Mouse (Mus musculus) hindbrain, embryonic 15.5 days (tissue): ENCODE measurements around the gene Akap10. TPM values are rescaled to one million over a fixed set of nuclear protein-coding genes. Genes with fewer than 3 reads are reported as not detected.

Source experiments
- ATAC-seq: fragments of 200-750 bp; cut with Nextera tagmentation; 2 replicates; pipeline ENCODE4 v1.8.0; 2017; ENCODE audit warnings: low read depth, moderate number of reproducible peaks, moderate TSS enrichment; ENCODE audit not compliant: low FRiP score
- H3K27ac ChIP-seq: fragments of 300-500 bp; sonication (generic); replicated peaks from 2 replicates; pipeline ENCODE4 v1.5.1; 2015; ENCODE audit warnings: mild to moderate bottlenecking, inconsistent platforms
- H3K27me3 ChIP-seq: fragments of 300-500 bp; sonication (generic); 2 replicates; pipeline ENCODE4 v1.6.1; 2015; ENCODE audit warnings: control low read depth, inconsistent platforms
- H3K36me3 ChIP-seq: fragments of 300-500 bp; sonication (generic); 2 replicates; pipeline ENCODE4 v1.6.1; 2015; ENCODE audit warnings: control low read depth, inconsistent platforms
- H3K4me1 ChIP-seq: fragments of 300-500 bp; sonication (generic); replicated peaks from 2 replicates; pipeline ENCODE4 v1.6.1; 2015; ENCODE audit warnings: control low read depth, inconsistent platforms
- H3K4me2 ChIP-seq: fragments of 300-500 bp; sonication (generic); 2 replicates; pipeline ENCODE4 v1.6.1; 2015; ENCODE audit warnings: moderate library complexity, mild to moderate bottlenecking, inconsistent platforms
- H3K4me3 ChIP-seq: fragments of 300-500 bp; sonication (generic); 2 replicates; pipeline ENCODE4 v1.5.1; 2015; ENCODE audit warnings: mild to moderate bottlenecking, inconsistent platforms
- H3K9ac ChIP-seq: fragments of 300-500 bp; sonication (generic); 2 replicates; pipeline ENCODE4 v1.6.1; 2015; ENCODE audit warnings: inconsistent platforms
- H3K9me3 ChIP-seq: fragments of 300-500 bp; sonication (generic); 2 replicates; pipeline ENCODE4 v1.6.1; 2016; ENCODE audit warnings: control low read depth, inconsistent platforms
- WGBS: fragments of 180-500 bp; shearing (Covaris S2); methylation state at CpG from one replicate; pipeline ENCODE4 v1.1.7; 2015; 5-methylcytosine and 5-hydroxymethylcytosine counted together
- polyA plus RNA-seq: library from polyadenylated mRNA; unstranded; fragments of >200 nt; fragmentation: Nextera tagmentation; extraction: Ambion mirVana; gene quantifications from 2 replicates; pipeline ENCODE4 v1.2.1, GENCODE M21; 2015

The Akap10 gene
- polyA plus RNA-seq, 1 experiment from 2014 or later: 12.9 TPM

DNA sequence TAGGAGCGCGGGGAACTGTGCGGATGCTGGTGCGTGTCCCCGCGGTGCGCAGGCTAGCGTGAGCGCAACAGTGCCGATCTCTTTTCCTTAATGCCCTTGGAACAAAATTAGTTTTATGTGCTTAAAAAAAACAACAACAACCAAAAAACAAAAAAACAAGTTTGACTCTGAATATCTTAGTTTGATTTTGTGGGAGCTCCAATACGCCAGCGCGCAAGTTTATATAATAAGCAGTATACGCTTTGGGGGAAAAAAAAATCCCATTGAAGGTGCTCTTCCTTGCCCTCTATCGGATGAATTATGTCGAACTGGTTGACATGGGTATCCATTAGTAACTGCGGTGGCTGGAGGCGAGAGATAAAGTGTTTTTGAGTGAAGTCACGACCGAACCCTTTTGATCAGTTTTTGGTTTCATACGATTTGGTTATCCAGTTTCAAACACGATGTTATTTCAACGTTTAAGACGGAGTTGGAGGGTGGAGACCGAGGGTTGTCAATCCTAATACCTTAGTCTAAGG, 27.3 kb upstream of the Akap10 start:
- peaks cover 6% of the 10 kb centered on the region; the same call in 1 of the 2 replicates for H3K27me3 ChIP-seq
- H3K4me1 ChIP-seq: 0 out of 2 replicates have a peak, but pooled peaks cover 3% of the 10 kb centered on the region
- H3K27ac ChIP-seq: no peak overlapping the region
- no peaks in the 10 kb centered on the region for H3K9me3 ChIP-seq
- H3K4me3 ChIP-seq: peak overlapping the region; percentile 75
- H3K9ac ChIP-seq: peak overlapping the region; percentile 51
- H3K4me2 ChIP-seq: peak overlapping the region; percentile 99
- WGBS: 5% methylated on average over 25 of the region's 25 CpGs
- H3K36me3 ChIP-seq: no peaks in the 10 kb centered on the region
- no peak; the same call in 1 of the 2 replicates for ATAC-seq

DNA sequence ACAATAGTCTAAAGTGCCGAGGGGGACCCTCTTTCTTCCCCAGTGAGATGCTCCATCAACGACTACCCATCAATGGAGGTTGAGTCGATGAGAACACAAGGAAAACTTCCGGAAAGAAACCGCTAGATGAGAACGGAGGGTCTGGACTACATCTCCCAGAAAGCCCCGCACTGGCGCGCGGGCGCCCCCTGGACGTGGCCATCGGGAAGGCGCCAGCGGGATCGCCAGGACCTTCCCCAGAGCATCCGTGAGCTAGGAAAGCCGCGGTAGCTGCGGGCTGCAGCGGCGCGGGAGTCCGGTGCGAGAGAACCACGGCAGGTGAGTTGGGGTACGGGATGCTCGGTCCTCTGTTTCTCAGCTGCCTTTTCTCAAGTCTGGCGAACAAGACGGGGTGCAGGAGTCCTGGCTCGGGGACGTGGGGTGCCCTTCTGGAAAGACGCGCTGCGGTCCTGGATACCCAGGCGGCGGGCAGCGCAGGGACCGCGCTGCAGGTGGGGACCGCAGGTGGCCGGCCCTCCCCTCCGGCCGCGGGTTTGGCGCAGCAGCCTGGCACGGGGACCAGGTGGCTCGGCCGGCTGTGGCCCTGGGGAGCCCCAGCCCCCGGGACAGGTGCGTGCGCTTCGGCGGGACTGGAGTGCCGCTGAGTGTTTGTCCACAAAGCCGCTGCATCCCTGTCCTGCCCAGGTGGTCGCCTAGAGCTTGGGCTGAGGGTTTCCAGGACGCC, 26.7 kb upstream of the Akap10 start, which contains the start of gene Specc1:
Specc1 (plus strand) TSS at position 192 of the 724 bp plus-strand sequence.
- under 1% methylated on average over 58 of the region's 58 CpGs for WGBS
- peak; percentile 93 for ATAC-seq
- H3K9ac ChIP-seq: peak within 1 kb of the TSS; percentile 51

GRCm38 (mm10) chr11:61955951-61956350, 25.9 kb upstream of the Akap10 start:
- ATAC-seq: no peak
- H3K9ac ChIP-seq: no peak overlapping the region
- no peak overlapping the region for H3K27ac ChIP-seq
- WGBS: 82% methylated on average over 6 of the region's 6 CpGs
- H3K4me3 ChIP-seq: no peak overlapping the region
- H3K27me3 ChIP-seq: peaks cover 6% of the 10 kb centered on the region; the same call in 1 of the 2 replicates
- H3K36me3 ChIP-seq: no peaks in the 10 kb centered on the region
- no peak overlapping the region for H3K4me2 ChIP-seq
- H3K9me3 ChIP-seq: no peaks in the 10 kb centered on the region
- H3K4me1 ChIP-seq: 0 out of 2 replicates have a peak, but pooled peaks cover 3% of the 10 kb centered on the region

More for the DNA sequence above, 26.7 kb upstream of the Akap10 start, which contains the start of gene Specc1:
- Histone ChIP-seq H3K4me2 (peak within 1 kb of the TSS; percentile 99), H3K9me3 (no peaks in the 10 kb centered on the region), H3K4me3 (peak within 1 kb of the TSS; percentile 75), H3K4me1 (0 out of 2 replicates have a peak, but pooled peaks cover 3% of the 10 kb centered on the region), H3K36me3 (no peaks in the 10 kb centered on the region), H3K27ac (no peak within 1 kb of the TSS), H3K27me3 (peaks cover 6% of the 10 kb centered on the region; the same call in 1 of the 2 replicates)

- WGBS: 70% methylated on average over 6 of the region's 6 CpGs
- ATAC-seq: no peak
- H3K9ac ChIP-seq: no peak overlapping the region
- H3K4me1 ChIP-seq: 0 out of 2 replicates have a peak, but pooled peaks cover 3% of the 10 kb centered on the region
- no peak overlapping the region for H3K27ac ChIP-seq
- H3K4me2 ChIP-seq: no peak overlapping the region
- no peaks in the 10 kb centered on the region for H3K36me3 ChIP-seq
- H3K27me3 ChIP-seq: peaks cover 6% of the 10 kb centered on the region; the same call in 1 of the 2 replicates
- no peaks in the 10 kb centered on the region for H3K9me3 ChIP-seq
- no peak overlapping the region for H3K4me3 ChIP-seq
Measured at GRCm38 (mm10) chr11:61955136-61955535, 25.1 kb upstream of the Akap10 start.

DNA sequence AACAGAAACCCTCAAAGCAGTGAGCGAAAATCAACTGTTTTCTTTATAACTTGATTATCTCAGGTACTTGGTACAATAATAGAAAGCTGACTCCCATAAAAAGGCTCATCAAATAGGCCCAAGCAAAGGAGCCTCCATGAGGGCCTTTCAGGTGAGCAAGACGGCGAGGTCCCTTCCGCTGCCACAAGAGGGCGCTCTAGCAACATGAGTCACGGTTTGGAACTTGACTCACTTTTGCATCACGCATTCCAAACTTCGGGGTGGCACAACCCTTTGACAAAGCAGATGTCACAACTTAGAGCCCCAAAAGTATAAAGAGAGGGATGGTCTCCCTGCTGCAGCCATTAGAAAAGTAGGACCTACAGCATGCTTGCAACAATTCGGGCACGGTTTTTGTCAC, 20.6 kb upstream of the Akap10 start:
- 17% methylated on average over 10 of the region's 10 CpGs for WGBS
- Histone ChIP-seq H3K4me1 (no peaks in the 10 kb centered on the region), H3K4me3 (no peak overlapping the region), H3K36me3 (no peaks in the 10 kb centered on the region), H3K9me3 (no peaks in the 10 kb centered on the region), H3K27ac (no peak overlapping the region), H3K27me3 (no peaks in the 10 kb centered on the region), H3K4me2 (no peak overlapping the region), H3K9ac (no peak overlapping the region)
- ATAC-seq: no peak

DNA sequence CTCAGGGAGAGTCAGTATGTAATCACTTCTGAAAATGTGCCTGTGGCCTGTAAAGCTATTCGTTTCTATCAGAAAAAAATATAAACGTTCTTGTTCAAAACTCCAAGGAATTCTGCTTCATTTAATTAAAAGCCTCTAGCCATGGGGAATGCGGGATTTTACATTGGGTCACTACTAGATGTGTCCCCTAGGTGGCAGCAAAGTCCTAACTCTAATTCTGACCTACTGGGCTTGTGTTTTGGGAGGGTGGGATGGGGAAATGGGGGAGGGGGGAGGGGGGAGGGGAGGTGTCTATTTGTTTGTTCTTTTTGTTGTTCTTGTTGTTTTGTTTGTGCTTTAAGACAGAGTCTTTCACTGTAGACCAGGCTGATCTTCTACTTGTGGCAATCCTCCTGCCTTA, 19.3 kb upstream of the Akap10 start:
- H3K4me3 ChIP-seq: no peak overlapping the region
- H3K27ac ChIP-seq: no peak overlapping the region
- H3K36me3 ChIP-seq: no peaks in the 10 kb centered on the region
- no peaks in the 10 kb centered on the region for H3K4me1 ChIP-seq
- WGBS: 1% methylated on average over 3 of the region's 3 CpGs
- no peak overlapping the region for H3K9ac ChIP-seq
- no peak for ATAC-seq
- H3K9me3 ChIP-seq: no peaks in the 10 kb centered on the region
- no peaks in the 10 kb centered on the region for H3K27me3 ChIP-seq
- no peak overlapping the region for H3K4me2 ChIP-seq

DNA sequence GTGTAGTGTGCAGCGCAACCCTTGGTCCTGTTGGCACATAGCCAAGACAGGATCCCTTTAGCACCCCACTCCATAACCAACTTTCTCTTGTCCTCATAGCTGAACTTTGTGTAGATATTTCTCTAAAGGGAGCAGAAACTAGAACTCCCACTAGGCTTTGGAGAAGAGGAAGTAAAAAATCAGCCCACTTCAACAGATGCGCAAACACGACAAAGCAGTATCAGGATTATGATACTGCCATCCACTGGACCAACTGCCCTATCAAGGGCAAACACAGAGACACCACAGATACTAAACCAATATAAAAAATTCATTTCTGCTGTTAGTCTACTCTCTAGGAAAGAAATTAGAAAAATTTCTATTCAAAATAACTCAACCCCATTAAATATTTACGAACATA, 16.6 kb upstream of the Akap10 start:
- Histone ChIP-seq H3K4me1 (no peaks in the 10 kb centered on the region), H3K4me2 (no peak overlapping the region), H3K27me3 (no peaks in the 10 kb centered on the region), H3K4me3 (no peak overlapping the region), H3K36me3 (no peaks in the 10 kb centered on the region), H3K27ac (no peak overlapping the region), H3K9me3 (no peaks in the 10 kb centered on the region), H3K9ac (no peak overlapping the region)
- 92% methylated on average over 4 of the region's 4 CpGs for WGBS
- no peak for ATAC-seq

DNA sequence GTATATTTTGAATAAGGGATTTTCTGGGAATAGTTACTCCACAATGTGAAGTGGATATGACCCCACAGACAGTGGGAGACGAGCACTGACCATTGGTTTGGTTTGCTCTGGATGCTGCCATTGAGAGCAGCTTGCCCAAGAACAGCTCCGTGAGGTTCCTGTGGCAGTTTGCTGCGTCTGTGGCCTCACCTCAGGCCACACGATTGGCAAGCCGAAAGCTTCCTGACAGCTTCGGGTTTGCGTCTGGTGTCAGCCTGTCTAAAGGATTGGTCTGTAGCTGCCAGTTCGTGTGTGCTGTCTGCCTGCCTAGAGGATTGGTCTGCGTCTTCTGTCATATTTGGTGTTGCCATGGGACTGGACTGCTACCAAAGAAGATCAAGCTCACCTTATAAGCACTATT, 14.4 kb upstream of the Akap10 start:
- no peaks in the 10 kb centered on the region for H3K9me3 ChIP-seq
- no peaks in the 10 kb centered on the region for H3K27me3 ChIP-seq
- H3K4me3 ChIP-seq: no peak overlapping the region
- WGBS: 90% methylated on average over 9 of the region's 9 CpGs
- ATAC-seq: no peak
- no peaks in the 10 kb centered on the region for H3K36me3 ChIP-seq
- H3K27ac ChIP-seq: no peak overlapping the region
- no peak overlapping the region for H3K9ac ChIP-seq
- no peaks in the 10 kb centered on the region for H3K4me1 ChIP-seq
- H3K4me2 ChIP-seq: no peak overlapping the region

- H3K4me1 ChIP-seq: no peaks in the 10 kb centered on the region
- H3K4me2 ChIP-seq: no peak overlapping the region
- no peaks in the 10 kb centered on the region for H3K36me3 ChIP-seq
- no peak overlapping the region for H3K4me3 ChIP-seq
- H3K27ac ChIP-seq: no peak overlapping the region
- WGBS: 84% methylated on average over 2 of the region's 2 CpGs
- H3K27me3 ChIP-seq: no peaks in the 10 kb centered on the region
- H3K9ac ChIP-seq: no peak overlapping the region
- ATAC-seq: no peak
- no peaks in the 10 kb centered on the region for H3K9me3 ChIP-seq
Measured at GRCm38 (mm10) chr11:61942903-61943302, 12.9 kb upstream of the Akap10 start.

DNA sequence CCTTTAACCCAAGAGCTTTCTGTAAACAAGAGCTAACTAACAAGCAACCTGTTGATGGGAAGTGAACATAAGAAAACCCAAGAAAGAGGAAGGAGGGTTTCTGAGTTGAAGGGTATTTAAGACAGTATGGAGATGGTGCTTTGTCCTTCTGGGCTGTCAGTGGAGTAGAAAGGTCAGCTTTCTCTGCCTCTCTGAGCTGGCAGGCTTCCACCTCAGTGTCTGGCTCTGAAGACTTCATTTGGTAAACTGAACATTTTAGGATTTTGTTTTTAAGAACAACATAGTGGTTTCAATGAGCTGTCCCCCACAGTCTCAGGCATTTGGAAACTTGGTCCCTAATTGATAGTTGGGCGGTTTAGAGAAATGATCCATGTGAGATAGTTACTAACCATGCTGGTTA, 7.7 kb upstream of the Akap10 start:
- Histone ChIP-seq H3K27ac (no peak overlapping the region), H3K9ac (no peak overlapping the region), H3K4me2 (no peak overlapping the region), H3K36me3 (no peaks in the 10 kb centered on the region), H3K4me1 (no peaks in the 10 kb centered on the region), H3K9me3 (no peaks in the 10 kb centered on the region), H3K4me3 (no peak overlapping the region), H3K27me3 (no peaks in the 10 kb centered on the region)
- 89% methylated on average over 1 of the region's 1 CpGs for WGBS
- no peak for ATAC-seq

- peak overlapping the region; percentile 97 for H3K27ac ChIP-seq
- H3K4me2 ChIP-seq: peak overlapping the region; percentile 62
- H3K4me3 ChIP-seq: peak overlapping the region; percentile 95
- 20% methylated on average over 11 of the region's 11 CpGs for WGBS
- peak; percentile 62 for ATAC-seq
- H3K4me1 ChIP-seq: peaks cover 25% of the 10 kb centered on the region
- H3K36me3 ChIP-seq: no peaks in the 10 kb centered on the region
- H3K27me3 ChIP-seq: no peaks in the 10 kb centered on the region
- H3K9me3 ChIP-seq: no peaks in the 10 kb centered on the region
- peak overlapping the region; percentile 87 for H3K9ac ChIP-seq
Measured at GRCm38 (mm10) chr11:61930640-61931586, 861 bp upstream of the Akap10 start.
